Mouse (Mus musculus) midbrain, embryonic 15.5 days (tissue): Measurements from ENCODE around the gene Slc6a5. TPM values are rescaled to one million over a fixed set of nuclear protein-coding genes. Genes with fewer than 3 reads are reported as not detected.

Source experiments
- ATAC-seq: fragments of 200-750 bp; cut with Nextera tagmentation; replicated peaks from 2 replicates; pipeline ENCODE4 v1.8.0; 2017; ENCODE audit warnings: moderate TSS enrichment
- H3K27ac ChIP-seq: fragments of 300-500 bp; sonication (generic); 2 replicates; pipeline ENCODE4 v1.5.1; 2015; ENCODE audit warnings: mild to moderate bottlenecking, inconsistent platforms
- H3K27me3 ChIP-seq: fragments of 300-500 bp; sonication (generic); replicated peaks from 2 replicates; pipeline ENCODE4 v1.6.1; 2015; ENCODE audit warnings: inconsistent platforms
- H3K36me3 ChIP-seq: fragments of 300-500 bp; sonication (generic); replicated peaks from 2 replicates; pipeline ENCODE4 v1.6.1; 2015; ENCODE audit warnings: inconsistent platforms
- H3K4me1 ChIP-seq: fragments of 300-500 bp; sonication (generic); 2 replicates; pipeline ENCODE4 v1.6.1; 2015; ENCODE audit warnings: inconsistent platforms
- H3K4me2 ChIP-seq: fragments of 300-500 bp; sonication (generic); 2 replicates; pipeline ENCODE4 v1.6.1; 2015; ENCODE audit warnings: inconsistent platforms, mild to moderate bottlenecking, moderate library complexity
- H3K4me3 ChIP-seq: fragments of 300-500 bp; sonication (generic); 2 replicates; pipeline ENCODE4 v1.5.1; 2015; ENCODE audit warnings: mild to moderate bottlenecking, inconsistent platforms
- H3K9ac ChIP-seq: fragments of 300-500 bp; sonication (generic); 2 replicates; pipeline ENCODE4 v1.6.1; 2015; ENCODE audit warnings: mild to moderate bottlenecking, inconsistent platforms
- H3K9me3 ChIP-seq: fragments of 300-500 bp; sonication (generic); 2 replicates; pipeline ENCODE4 v1.6.1; 2016; ENCODE audit warnings: inconsistent platforms
- whole genome bisulfite sequencing: fragments of 180-500 bp; shearing (Covaris S2); methylation state at CpG from one replicate; pipeline ENCODE4 v1.1.7; 2015; ENCODE audit warnings: mixed read lengths; 5-methylcytosine and 5-hydroxymethylcytosine counted together
- polyA plus RNA-seq: library from polyadenylated mRNA; unstranded; fragments of >200 nt; fragmentation: Nextera tagmentation; extraction: Ambion mirVana; gene quantifications from 2 replicates; pipeline ENCODE4 v1.2.1, GENCODE M21; 2015

Slc6a5 gene
- 0.31 and 0.41 TPM in 2 replicates for polyA plus RNA-seq

GRCm38 (mm10) chr7:49909850-49910249, at the start of gene Slc6a5:
Gene Slc6a5, plus strand, starts transcription at chr7:49910146.
- Histone ChIP-seq H3K4me1 (peaks cover 11% of the 10 kb centered on the region), H3K4me3 (no peak within 1 kb of the TSS), H3K4me2 (peak within 1 kb of the TSS; percentile 13; the same call in 1 of the 2 replicates), H3K36me3 (no peaks in the 10 kb centered on the region), H3K27me3 (peaks cover 80% of the 10 kb centered on the region), H3K9ac (no peak within 1 kb of the TSS), H3K27ac (no peak within 1 kb of the TSS), H3K9me3 (no peaks in the 10 kb centered on the region)
- 1% methylated on average over 15 of the region's 15 CpGs for WGBS
- no peak for ATAC-seq

- no peak overlapping the region for H3K9ac ChIP-seq
- no peak overlapping the region for H3K27ac ChIP-seq
- WGBS: 94% methylated on average over 2 of the region's 2 CpGs
- no peak for ATAC-seq
- no peak overlapping the region for H3K4me2 ChIP-seq
- no peaks in the 10 kb centered on the region for H3K27me3 ChIP-seq
- H3K4me1 ChIP-seq: no peaks in the 10 kb centered on the region
- H3K36me3 ChIP-seq: no peaks in the 10 kb centered on the region
- H3K9me3 ChIP-seq: no peaks in the 10 kb centered on the region
- H3K4me3 ChIP-seq: no peak overlapping the region
Observed at GRCm38 (mm10) chr7:49861196-49861595, 48.8 kb upstream of the Slc6a5 start.

DNA sequence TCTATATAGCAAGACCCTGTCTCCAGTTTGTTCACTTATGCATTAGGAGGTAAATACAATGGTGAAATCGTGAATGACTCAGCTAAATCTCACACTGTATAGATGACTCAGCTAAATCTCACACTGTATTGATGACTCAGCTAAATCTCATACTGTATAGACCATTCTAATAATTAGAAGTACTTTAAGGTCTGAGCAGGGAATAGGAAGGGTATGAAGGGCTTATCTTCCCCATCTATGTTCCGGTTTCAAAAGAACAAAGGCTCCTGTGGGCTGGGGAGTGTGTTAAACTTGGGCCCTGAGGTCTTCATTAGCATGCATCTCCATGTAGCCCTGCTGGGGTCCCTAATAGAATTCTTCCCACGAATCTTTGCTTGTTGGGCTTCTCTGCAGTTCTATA, 46.2 kb upstream of the Slc6a5 start:
- 45% methylated on average over 3 of the region's 3 CpGs for WGBS
- H3K4me2 ChIP-seq: no peak overlapping the region

DNA sequence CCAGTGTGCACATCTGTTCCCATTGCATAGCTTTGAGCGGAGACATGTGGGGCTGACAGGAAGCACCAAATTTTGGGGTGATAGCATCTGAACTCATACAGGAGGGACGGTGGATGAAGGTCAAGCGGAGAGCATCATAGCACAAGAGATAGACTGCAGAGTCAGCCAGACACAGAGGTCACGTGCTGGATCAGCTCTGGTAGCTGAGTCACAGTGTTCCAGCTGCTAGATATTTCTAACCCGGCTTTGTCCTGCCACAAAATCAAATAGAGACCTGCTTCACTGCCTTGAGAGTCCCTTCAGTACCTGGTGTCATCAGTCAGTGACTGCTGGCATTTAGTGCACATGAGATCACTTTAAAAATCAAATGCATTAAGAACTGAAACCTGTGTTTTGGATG, 40.3 kb upstream of the Slc6a5 start:
- ATAC-seq: no peak
- peak overlapping the region; percentile 47 for H3K27ac ChIP-seq
- no peak overlapping the region for H3K9ac ChIP-seq
- H3K4me3 ChIP-seq: no peak overlapping the region
- 77% methylated on average over 5 of the region's 5 CpGs for WGBS
- no peaks in the 10 kb centered on the region for H3K36me3 ChIP-seq
- H3K9me3 ChIP-seq: no peaks in the 10 kb centered on the region
- no peak overlapping the region for H3K4me2 ChIP-seq
- H3K4me1 ChIP-seq: no peaks in the 10 kb centered on the region; the same call in 1 of the 2 replicates
- no peaks in the 10 kb centered on the region for H3K27me3 ChIP-seq

More for the DNA sequence above, 46.2 kb upstream of the Slc6a5 start:
- no peak overlapping the region for H3K9ac ChIP-seq
- H3K27ac ChIP-seq: no peak overlapping the region
- H3K4me3 ChIP-seq: no peak overlapping the region
- no peaks in the 10 kb centered on the region for H3K4me1 ChIP-seq
- no peaks in the 10 kb centered on the region for H3K27me3 ChIP-seq
- no peaks in the 10 kb centered on the region for H3K36me3 ChIP-seq
- peak; percentile 58 for ATAC-seq
- no peaks in the 10 kb centered on the region for H3K9me3 ChIP-seq

- no peaks in the 10 kb centered on the region for H3K9me3 ChIP-seq
- H3K27ac ChIP-seq: peak overlapping the region; percentile 47
- no peaks in the 10 kb centered on the region; the same call in 1 of the 2 replicates for H3K4me1 ChIP-seq
- WGBS: 61% methylated on average over 3 of the region's 3 CpGs
- ATAC-seq: peak; percentile 73
- H3K36me3 ChIP-seq: no peaks in the 10 kb centered on the region
- H3K4me3 ChIP-seq: no peak overlapping the region
- H3K27me3 ChIP-seq: no peaks in the 10 kb centered on the region
- H3K4me2 ChIP-seq: no peak overlapping the region
- H3K9ac ChIP-seq: no peak overlapping the region
Observed at GRCm38 (mm10) chr7:49870276-49870675, 39.7 kb upstream of the Slc6a5 start.

GRCm38 (mm10) chr7:49877307-49877706, 32.6 kb upstream of the Slc6a5 start:
- H3K4me1 ChIP-seq: peaks cover 15% of the 10 kb centered on the region
- ATAC-seq: no peak

DNA sequence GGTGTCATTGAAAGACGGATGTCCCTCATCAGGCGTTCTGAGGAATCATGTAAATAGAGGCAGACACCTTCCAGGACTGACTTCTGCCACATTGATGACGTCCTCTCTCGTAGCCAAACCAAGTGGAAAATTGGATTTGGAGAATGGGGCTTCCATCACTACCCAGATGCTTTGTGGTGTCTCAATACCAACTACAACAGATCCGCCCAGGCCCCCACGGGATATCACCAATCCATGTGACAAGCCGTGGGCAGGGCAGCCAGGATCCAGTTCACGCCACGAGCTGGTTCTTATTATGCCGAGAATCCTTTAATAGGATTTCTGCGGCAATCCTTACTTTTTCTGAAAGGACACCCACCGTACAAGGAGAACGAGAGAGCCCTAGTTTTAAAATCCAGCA, 30.9 kb upstream of the Slc6a5 start:
- ATAC-seq: no peak
- Histone ChIP-seq H3K27me3 (0 out of 2 replicates have a peak, but pooled peaks cover 6% of the 10 kb centered on the region), H3K4me1 (peaks cover 24% of the 10 kb centered on the region), H3K4me3 (peak overlapping the region; percentile 7; the same call in 1 of the 2 replicates), H3K9ac (no peak overlapping the region), H3K27ac (0 out of 2 replicates have a peak overlapping the region, but pooled peaks have one; percentile 7), H3K9me3 (no peaks in the 10 kb centered on the region), H3K36me3 (no peaks in the 10 kb centered on the region), H3K4me2 (peak overlapping the region; percentile 33)
- 22% methylated on average over 13 of the region's 13 CpGs for WGBS

More at GRCm38 (mm10) chr7:49877307-49877706, 32.6 kb upstream of the Slc6a5 start:
- no peak overlapping the region for H3K4me2 ChIP-seq
- no peak overlapping the region for H3K9ac ChIP-seq
- WGBS: 85% methylated on average over 5 of the region's 5 CpGs
- no peak overlapping the region for H3K4me3 ChIP-seq
- H3K27me3 ChIP-seq: 0 out of 2 replicates have a peak, but pooled peaks cover 6% of the 10 kb centered on the region
- no peaks in the 10 kb centered on the region for H3K9me3 ChIP-seq
- no peaks in the 10 kb centered on the region for H3K36me3 ChIP-seq
- H3K27ac ChIP-seq: no peak overlapping the region

GRCm38 (mm10) chr7:49879998-49880707, 29.8 kb upstream of the Slc6a5 start:
- no peak for ATAC-seq
- H3K27ac ChIP-seq: no peak overlapping the region
- H3K27me3 ChIP-seq: 0 out of 2 replicates have a peak, but pooled peaks cover 6% of the 10 kb centered on the region
- no peak overlapping the region for H3K4me2 ChIP-seq
- H3K9me3 ChIP-seq: no peaks in the 10 kb centered on the region
- WGBS: 85% methylated on average over 8 of the region's 8 CpGs
- no peak overlapping the region for H3K4me3 ChIP-seq
- H3K9ac ChIP-seq: no peak overlapping the region
- H3K4me1 ChIP-seq: peaks cover 24% of the 10 kb centered on the region
- no peaks in the 10 kb centered on the region for H3K36me3 ChIP-seq

DNA sequence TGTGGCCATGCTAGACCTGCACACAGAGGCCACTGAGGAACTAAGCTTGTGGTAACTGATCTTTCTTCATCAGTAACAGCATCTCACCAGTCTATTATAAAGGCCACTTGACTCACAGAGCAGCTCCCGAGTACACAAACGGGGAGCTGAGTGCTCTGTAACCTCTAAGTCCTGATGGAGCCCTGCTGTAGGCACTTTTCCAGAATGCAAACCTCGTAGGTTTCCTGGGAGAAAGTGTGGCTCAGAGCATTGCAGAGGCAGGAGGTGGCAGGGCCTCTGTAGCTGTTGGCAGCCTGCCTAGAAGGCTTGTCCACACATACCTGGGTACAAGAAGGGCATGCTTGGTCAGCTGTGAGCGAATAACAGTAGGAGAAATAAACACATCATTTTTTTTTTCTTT, 27.7 kb upstream of the Slc6a5 start:
- no peak overlapping the region for H3K4me3 ChIP-seq
- H3K4me1 ChIP-seq: peaks cover 24% of the 10 kb centered on the region
- no peaks in the 10 kb centered on the region for H3K36me3 ChIP-seq
- 17% methylated on average over 4 of the region's 4 CpGs for WGBS
- H3K27ac ChIP-seq: peak overlapping the region; percentile 70
- 0 out of 2 replicates have a peak, but pooled peaks cover 6% of the 10 kb centered on the region for H3K27me3 ChIP-seq
- no peak overlapping the region for H3K9ac ChIP-seq
- peak overlapping the region; percentile 16; the same call in 1 of the 2 replicates for H3K4me2 ChIP-seq
- peak; percentile 22; the same call in 1 of the 2 replicates for ATAC-seq
- no peaks in the 10 kb centered on the region for H3K9me3 ChIP-seq

DNA sequence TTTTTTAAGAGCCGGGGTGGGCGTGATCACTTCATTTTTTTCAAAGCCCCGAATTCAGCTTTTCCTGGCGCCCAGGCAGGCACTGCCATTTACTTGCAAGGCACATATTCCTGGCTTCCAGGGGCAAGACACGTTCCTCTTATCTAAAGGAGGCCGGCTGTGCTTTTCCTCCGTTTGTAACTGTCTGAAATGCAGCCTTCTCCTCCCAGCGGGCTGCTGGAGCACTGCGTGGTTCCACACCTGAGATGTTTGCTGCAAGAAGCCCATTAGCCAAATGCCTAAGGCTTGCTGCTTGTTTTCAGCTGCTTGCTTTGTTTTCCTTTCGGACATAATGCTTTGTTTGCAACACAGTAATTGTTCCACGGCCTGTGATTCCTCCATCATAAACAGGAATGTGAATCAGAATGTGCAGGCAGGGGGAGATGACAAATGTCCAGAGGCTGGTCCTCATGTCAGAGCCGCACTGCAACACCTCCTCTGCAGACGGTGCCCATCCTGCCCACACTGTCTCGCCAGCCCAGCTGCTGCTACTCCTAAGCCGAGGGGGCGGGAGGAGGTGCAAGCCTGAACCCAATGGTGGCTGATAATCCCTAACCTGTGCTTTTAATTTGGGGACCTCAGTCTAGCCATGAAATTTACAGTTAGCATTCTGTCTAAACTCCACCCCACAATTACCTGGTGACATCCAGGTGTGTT, 27.1 kb upstream of the Slc6a5 start:
- H3K4me1 ChIP-seq: peaks cover 24% of the 10 kb centered on the region
- WGBS: 14% methylated on average over 16 of the region's 16 CpGs
- ATAC-seq: peak; percentile 72
- H3K9ac ChIP-seq: no peak overlapping the region; the same call in 1 of the 2 replicates
- H3K36me3 ChIP-seq: no peaks in the 10 kb centered on the region
- no peak overlapping the region for H3K4me3 ChIP-seq
- peak overlapping the region; percentile 70 for H3K27ac ChIP-seq
- H3K27me3 ChIP-seq: 0 out of 2 replicates have a peak, but pooled peaks cover 3% of the 10 kb centered on the region
- H3K9me3 ChIP-seq: no peaks in the 10 kb centered on the region
- H3K4me2 ChIP-seq: peak overlapping the region; percentile 16; the same call in 1 of the 2 replicates

GRCm38 (mm10) chr7:49887776-49888390, 22.1 kb upstream of the Slc6a5 start:
- H3K36me3 ChIP-seq: no peaks in the 10 kb centered on the region
- H3K9me3 ChIP-seq: no peaks in the 10 kb centered on the region
- no peak overlapping the region for H3K4me3 ChIP-seq
- ATAC-seq: no peak
- peaks cover 4% of the 10 kb centered on the region for H3K4me1 ChIP-seq
- no peak overlapping the region for H3K9ac ChIP-seq
- H3K27me3 ChIP-seq: no peaks in the 10 kb centered on the region
- no peak overlapping the region for H3K27ac ChIP-seq
- H3K4me2 ChIP-seq: no peak overlapping the region
- 83% methylated on average over 2 of the region's 2 CpGs for WGBS

DNA sequence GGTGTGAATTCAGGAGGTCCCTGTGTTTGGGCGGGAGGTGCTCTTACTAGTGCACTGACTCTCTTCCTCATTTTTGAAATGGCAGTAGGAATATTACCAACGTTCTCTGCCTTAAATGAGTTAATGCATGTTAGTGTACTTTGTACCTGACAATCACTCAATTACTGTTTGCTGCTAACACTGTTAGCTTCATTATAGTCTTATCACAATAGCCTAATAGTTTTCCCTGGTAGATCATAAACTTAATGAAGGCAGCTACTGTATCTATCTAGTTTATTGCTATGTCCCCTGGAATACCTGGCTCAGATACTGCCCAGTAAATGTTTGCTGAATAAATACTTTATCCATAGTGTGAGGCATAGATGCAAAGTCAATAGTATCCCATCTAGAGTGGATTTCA, 15.2 kb upstream of the Slc6a5 start:
- no peaks in the 10 kb centered on the region for H3K4me1 ChIP-seq
- no peak overlapping the region for H3K4me2 ChIP-seq
- WGBS: 73% methylated on average over 2 of the region's 2 CpGs
- H3K4me3 ChIP-seq: no peak overlapping the region
- H3K9ac ChIP-seq: no peak overlapping the region
- H3K36me3 ChIP-seq: no peaks in the 10 kb centered on the region
- no peaks in the 10 kb centered on the region for H3K27me3 ChIP-seq
- no peak for ATAC-seq
- no peak overlapping the region for H3K27ac ChIP-seq
- H3K9me3 ChIP-seq: no peaks in the 10 kb centered on the region
